Mouse (Mus musculus): ENCODE measurements at regions not wholly inside any gene's neighbourhood (a gene's known extent, or its start where the extent isn't known, plus 50 kb on each side); places are given as distances from the start of the nearest gene placed in this dataset.

- peak; percentile 61 for DNase-seq (ENCODE audit: low read depth, low spot score)
Observed at GRCm38 (mm10) chr11:13885775-13886174, 713.3 kb upstream of the Pom121l12 start.

GRCm38 (mm10) chr11:13893301-13893700 lies 705.8 kb upstream of the Pom121l12 start:
- DNase-seq (ENCODE audit: low read depth, low spot score) = no peak
